Mouse (Mus musculus) forebrain, embryonic 10.5 days (tissue): Measurements from ENCODE around the gene B3gnt8. TPM values are rescaled to one million over a fixed set of nuclear protein-coding genes. Genes with fewer than 3 reads are reported as not detected.
A peak's percentile ranks its signal among the peaks of the same experiment; 100 is the strongest.

Source experiments
- DNase-seq: peaks from one replicate; pipeline ENCODE4 v3.0.0-alpha.2; 2017; ENCODE audit warnings: low spot score; ENCODE audit errors: extremely low spot score
- H3K27ac ChIP-seq: fragments of 300-500 bp; sonication (generic); 2 replicates; pipeline ENCODE4 v1.5.1; 2016; ENCODE audit warnings: mild to moderate bottlenecking
- H3K27me3 ChIP-seq: fragments of 300-500 bp; sonication (generic); 2 replicates; pipeline ENCODE4 v1.6.1; 2016; ENCODE audit warnings: mild to moderate bottlenecking; ENCODE audit not compliant: poor library complexity, severe bottlenecking
- H3K36me3 ChIP-seq: fragments of 300-500 bp; sonication (generic); replicated peaks from 2 replicates; pipeline ENCODE4 v1.6.1; 2016; ENCODE audit warnings: mild to moderate bottlenecking, moderate library complexity
- H3K4me1 ChIP-seq: fragments of 300-500 bp; sonication (generic); 2 replicates; pipeline ENCODE4 v1.6.1; 2016
- H3K4me3 ChIP-seq: fragments of 300-500 bp; sonication (generic); 2 replicates; pipeline ENCODE4 v1.5.1; 2016; ENCODE audit warnings: mild to moderate bottlenecking, moderate library complexity
- H3K9me3 ChIP-seq: fragments of 300-500 bp; sonication (generic); 2 replicates; pipeline ENCODE4 v1.6.1; 2016; ENCODE audit warnings: mild to moderate bottlenecking, moderate library complexity
- WGBS: fragments of 180-500 bp; shearing (Covaris S2); methylation state at CpG from one replicate; pipeline ENCODE4 v1.1.7; 2016; 5-methylcytosine and 5-hydroxymethylcytosine counted together
- polyA plus RNA-seq: library from polyadenylated mRNA; unstranded; fragments of >200 nt; fragmentation: Nextera tagmentation; extraction: Ambion mirVana; gene quantifications from 2 replicates; pipeline ENCODE4 v1.2.1, GENCODE M21; 2016

The B3gnt8 gene
- polyA plus RNA-seq, 1 experiment from 2014 or later = 1.1 TPM

DNA sequence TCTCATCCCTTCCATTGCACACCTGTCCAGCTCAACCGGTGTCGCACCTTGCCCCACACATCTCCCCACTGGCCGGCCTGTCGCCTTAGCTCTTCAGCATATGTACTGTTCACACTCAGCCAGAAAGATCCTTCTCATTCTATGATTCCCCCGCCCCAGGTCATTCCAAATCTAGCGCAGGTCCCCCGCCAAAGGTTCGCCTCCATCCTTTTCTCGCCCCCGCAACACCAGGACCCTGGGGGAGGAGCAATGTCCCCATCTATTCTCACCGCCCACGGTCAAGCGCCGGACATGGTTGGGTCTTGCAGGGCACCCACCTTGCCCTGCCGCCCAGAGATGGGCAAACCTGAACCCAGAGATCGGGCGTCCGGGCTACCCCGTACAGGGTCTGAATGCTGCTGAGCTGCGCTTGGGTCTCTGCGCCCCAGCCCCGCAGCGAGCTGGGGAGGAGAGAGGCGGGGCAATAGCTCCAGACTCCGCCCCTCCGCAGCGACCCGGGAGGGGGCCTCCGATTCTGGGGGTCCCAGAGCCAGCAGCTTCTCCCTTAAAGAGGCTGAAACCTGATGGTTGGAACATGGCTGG is 48.4 kb downstream of the B3gnt8 start, which contains the start of gene Tmem91:
Gene Tmem91 (minus strand): TSS at position 448 of the 582 bp plus-strand sequence.
- H3K27ac ChIP-seq = no peak within 1 kb of the TSS
- peaks cover 3% of the 10 kb centered on the region for H3K36me3 ChIP-seq
- DNase-seq = no peak
- H3K9me3 ChIP-seq = no peaks in the 10 kb centered on the region
- WGBS = 3% methylated on average over 29 of the region's 29 CpGs
- peak within 1 kb of the TSS; percentile 48 for H3K4me3 ChIP-seq
- peaks cover 59% of the 10 kb centered on the region for H3K27me3 ChIP-seq
- H3K4me1 ChIP-seq = peaks cover 7% of the 10 kb centered on the region

DNA sequence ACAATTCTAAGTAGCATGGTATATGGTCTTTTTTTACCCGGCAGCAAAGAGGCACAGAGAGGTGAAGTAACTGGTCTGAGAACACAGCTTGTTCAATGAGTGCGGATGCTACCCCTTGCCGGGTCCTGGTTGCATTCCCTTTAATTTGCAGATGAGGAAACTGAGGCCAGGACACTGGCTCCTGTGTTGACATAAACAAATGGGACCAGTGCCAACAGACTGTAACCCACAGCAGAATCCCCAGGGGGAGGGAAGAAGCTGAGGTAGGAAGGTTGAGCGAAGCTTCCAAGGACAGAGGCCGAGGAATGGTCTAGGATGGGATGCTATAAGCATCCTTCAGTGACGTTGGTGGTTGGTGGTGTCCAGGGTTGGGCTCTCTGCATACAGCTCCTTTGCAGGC is 49.0 kb downstream of the B3gnt8 start:
- no peak overlapping the region for H3K27ac ChIP-seq
- peaks cover 59% of the 10 kb centered on the region for H3K27me3 ChIP-seq
- peaks cover 3% of the 10 kb centered on the region for H3K36me3 ChIP-seq
- no peak overlapping the region for H3K4me3 ChIP-seq
- no peaks in the 10 kb centered on the region for H3K9me3 ChIP-seq
- peaks cover 12% of the 10 kb centered on the region for H3K4me1 ChIP-seq
- no peak for DNase-seq
- 49% methylated on average over 6 of the region's 6 CpGs for WGBS

DNA sequence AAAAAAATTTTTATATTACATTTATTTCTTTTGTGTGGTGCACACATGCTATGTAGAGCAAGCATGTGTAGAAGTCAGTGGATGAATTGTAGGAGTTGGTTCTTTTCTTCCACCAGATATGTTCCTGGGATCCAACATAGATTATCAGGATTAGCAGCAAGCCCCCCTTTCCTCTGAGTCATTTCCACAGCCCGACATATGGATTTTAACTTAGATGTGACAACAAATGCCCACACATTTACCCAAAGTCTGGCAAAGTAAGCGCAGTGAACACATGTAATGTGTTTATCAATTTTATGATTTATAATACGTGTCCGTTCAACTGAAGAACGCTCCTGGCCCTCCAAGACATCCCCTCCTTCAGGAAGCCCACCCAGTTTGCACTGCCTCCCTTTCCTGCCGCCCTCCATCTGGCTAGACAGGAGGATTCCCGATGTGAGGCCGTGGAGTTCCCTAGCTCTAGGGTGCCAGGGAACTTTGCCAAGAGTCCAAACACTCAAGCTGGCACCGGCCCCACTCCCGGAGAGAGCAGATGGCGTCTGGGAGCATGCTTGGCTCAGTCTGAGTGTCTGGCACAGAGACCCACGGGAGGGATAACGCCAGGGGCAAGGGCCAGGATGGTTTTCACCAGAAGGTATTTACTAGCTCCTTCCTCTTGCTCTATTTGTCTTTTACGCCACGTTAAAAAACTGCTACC is 49.8 kb downstream of the B3gnt8 start:
- no peak overlapping the region for H3K4me3 ChIP-seq
- WGBS = 85% methylated on average over 15 of the region's 15 CpGs
- peaks cover 18% of the 10 kb centered on the region for H3K4me1 ChIP-seq
- H3K9me3 ChIP-seq = no peaks in the 10 kb centered on the region
- no peak for DNase-seq
- peaks cover 59% of the 10 kb centered on the region for H3K27me3 ChIP-seq
- no peaks in the 10 kb centered on the region for H3K36me3 ChIP-seq
- H3K27ac ChIP-seq = no peak overlapping the region

DNA sequence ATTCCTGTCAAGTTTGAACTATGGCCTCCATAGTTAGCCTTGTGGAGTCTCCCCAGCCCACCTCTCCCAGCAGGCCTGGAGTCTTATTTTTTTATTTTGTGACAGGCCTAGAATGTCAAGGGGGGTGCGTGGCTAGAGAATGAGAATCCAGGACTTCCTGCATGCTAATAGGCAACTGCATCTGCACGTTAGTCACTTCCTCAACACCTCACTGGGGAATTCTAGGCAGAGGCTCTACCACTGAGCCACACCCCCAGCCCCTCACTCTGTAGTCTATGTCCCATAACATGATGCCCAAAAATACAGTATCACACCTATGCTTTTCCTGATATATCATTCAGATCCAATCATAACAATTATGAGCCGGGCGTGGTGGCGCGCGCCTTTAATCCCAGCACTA is 50.6 kb downstream of the B3gnt8 start:
- H3K36me3 ChIP-seq = no peaks in the 10 kb centered on the region
- WGBS = 97% methylated on average over 7 of the region's 7 CpGs
- no peak for DNase-seq
- no peak overlapping the region for H3K4me3 ChIP-seq
- peaks cover 26% of the 10 kb centered on the region for H3K4me1 ChIP-seq
- peaks cover 59% of the 10 kb centered on the region for H3K27me3 ChIP-seq
- H3K9me3 ChIP-seq = no peaks in the 10 kb centered on the region
- no peak overlapping the region for H3K27ac ChIP-seq

DNA sequence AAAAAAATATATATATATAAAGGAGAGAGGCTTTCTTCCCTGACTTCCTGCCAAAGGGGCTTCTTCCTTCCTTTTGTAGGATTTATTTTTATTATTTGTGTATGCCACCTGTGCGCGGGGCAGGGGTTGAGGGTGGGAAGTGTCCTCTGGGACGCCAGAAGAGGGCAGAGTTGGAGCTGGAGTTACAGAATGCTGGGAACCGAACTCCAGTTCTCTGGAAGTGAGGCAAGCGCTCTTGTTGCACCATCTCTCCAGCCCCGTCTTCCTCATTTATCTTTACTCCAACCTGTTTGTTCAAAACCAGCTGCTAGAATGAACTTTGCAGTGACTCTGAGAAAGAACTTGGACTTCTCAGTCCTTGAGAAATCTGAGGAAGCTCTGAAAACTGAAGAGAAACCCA is 53.5 kb downstream of the B3gnt8 start:
- Histone ChIP-seq H3K9me3 (no peaks in the 10 kb centered on the region), H3K27ac (peak overlapping the region; percentile 96; the same call in 1 of the 2 replicates)

GRCm38 (mm10) chr7:25680514-25681258 is 54.2 kb downstream of the B3gnt8 start, which contains the start of gene B9d2:
B9d2 (plus strand) TSS chr7:25680780.
- Histone ChIP-seq H3K27me3 (peaks cover 43% of the 10 kb centered on the region), H3K36me3 (peaks cover 4% of the 10 kb centered on the region), H3K27ac (peak within 1 kb of the TSS; percentile 96), H3K4me1 (peaks cover 29% of the 10 kb centered on the region), H3K9me3 (no peaks in the 10 kb centered on the region), H3K4me3 (peak within 1 kb of the TSS; percentile 71)
- DNase-seq = peak; percentile 94
- WGBS = under 1% methylated on average over 46 of the region's 46 CpGs

More for the DNA sequence above, 53.5 kb downstream of the B3gnt8 start:
- peaks cover 30% of the 10 kb centered on the region for H3K4me1 ChIP-seq
- 9% methylated on average over 6 of the region's 6 CpGs for WGBS
- H3K36me3 ChIP-seq = peaks cover 4% of the 10 kb centered on the region
- peaks cover 43% of the 10 kb centered on the region for H3K27me3 ChIP-seq
- no peak for DNase-seq
- H3K4me3 ChIP-seq = peak overlapping the region; percentile 71

DNA sequence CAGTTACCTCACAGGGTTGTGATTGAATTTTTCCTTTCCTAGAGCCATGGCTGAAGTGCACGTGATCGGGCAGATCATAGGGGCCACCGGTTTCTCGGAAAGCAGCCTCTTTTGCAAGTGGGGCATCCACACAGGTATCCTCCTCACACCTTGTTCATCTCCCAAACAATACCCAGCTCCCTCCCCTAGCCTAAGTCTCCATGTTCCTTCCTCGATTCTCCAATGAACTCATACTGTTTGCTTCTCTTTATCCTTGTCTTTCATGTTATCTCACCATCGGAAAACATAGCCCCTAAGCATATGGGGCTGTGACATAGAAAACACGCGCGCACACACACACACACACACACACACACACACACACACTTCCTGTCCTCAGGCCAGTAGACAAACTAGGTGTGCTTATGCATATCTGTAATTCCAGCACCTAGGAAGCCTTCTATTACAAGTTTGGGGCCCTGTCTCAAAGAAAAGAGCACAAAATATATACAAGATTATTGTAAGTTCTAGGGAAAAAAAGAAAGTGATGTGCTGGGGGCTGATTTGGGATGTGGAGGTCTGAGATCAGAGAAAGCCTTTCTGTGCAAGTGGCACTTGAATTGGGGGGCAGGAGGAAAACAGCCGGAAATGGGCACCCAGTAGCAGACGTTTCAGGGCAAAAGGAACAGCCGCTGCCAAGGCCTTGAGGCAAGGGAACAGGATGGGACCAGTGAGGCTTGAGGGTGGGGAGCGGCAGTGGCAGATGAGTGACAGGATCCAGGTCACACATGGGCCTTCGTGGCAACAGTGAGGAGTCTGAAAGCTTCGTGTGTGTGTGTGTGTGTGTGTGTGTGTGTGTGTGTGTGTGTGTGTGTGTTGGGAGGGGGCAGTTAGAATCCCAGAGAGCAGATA is 55.1 kb downstream of the B3gnt8 start:
- H3K27ac ChIP-seq = 0 out of 2 replicates have a peak overlapping the region, but pooled peaks have one; percentile 96

DNA sequence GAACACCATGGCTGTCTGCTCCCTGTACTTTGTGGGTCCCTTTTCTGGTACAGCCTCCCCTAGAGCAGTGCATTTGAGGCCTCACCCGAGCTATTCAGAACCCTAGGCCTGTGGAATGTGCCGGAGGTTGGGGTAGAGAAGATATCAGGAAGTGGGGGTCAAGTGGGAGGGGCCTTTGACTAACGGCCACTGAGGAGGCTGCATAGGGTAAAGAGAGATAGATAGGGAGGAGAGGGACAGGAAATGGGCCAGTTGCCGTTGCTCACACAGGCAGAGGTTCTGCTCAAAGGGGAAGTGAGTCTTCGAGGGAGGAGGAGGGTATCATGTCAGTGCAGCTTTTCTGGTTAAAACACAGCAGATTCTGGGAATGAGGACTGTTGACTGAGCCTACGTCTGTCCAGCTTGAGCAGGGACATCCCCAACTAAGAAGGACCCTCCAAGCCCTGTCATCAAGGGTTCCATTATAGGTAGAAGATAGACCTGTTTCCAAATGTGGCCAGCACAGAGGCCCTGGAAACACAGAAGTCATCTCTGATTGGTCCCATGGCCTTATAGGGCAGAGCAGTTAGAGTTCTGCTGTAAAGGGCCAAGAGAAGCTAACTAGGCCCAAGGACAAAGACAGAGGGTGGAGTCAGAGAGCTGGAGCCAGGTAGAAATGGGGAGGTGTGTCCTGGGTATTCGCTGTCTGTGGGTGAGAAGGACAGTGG is 57.2 kb downstream of the B3gnt8 start:
- Histone ChIP-seq H3K27ac (no peak overlapping the region; the same call in 1 of the 2 replicates), H3K4me1 (peaks cover 59% of the 10 kb centered on the region), H3K36me3 (peaks cover 4% of the 10 kb centered on the region), H3K4me3 (no peak overlapping the region; the same call in 1 of the 2 replicates), H3K9me3 (no peaks in the 10 kb centered on the region), H3K27me3 (peaks cover 53% of the 10 kb centered on the region)
- DNase-seq = no peak
- 78% methylated on average over 7 of the region's 7 CpGs for WGBS

More for the DNA sequence above, 55.1 kb downstream of the B3gnt8 start:
- Histone ChIP-seq H3K9me3 (no peaks in the 10 kb centered on the region), H3K36me3 (peaks cover 4% of the 10 kb centered on the region), H3K4me3 (peak overlapping the region; percentile 71), H3K27me3 (peaks cover 43% of the 10 kb centered on the region), H3K4me1 (peaks cover 38% of the 10 kb centered on the region)
- no peak for DNase-seq
- 65% methylated on average over 15 of the region's 15 CpGs for WGBS

DNA sequence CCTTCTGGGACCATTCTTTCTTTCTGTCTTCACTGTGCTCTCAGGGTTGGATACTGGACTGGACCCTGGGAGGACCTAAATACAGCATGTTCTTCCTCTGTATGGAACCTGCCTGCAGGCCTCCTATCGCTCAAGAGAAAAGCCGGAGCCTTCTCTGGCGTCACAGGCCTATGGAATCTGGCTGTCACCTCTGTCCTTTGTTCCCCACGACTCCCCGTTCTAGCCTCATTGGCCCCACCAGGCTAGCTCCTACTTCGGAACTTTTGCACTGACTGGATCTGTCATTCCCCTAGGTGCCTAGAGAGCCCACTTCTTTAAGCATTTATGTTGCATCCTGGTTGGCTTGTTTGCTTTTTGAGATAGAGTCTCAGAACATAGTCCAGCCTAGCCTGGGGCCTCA is 58.2 kb downstream of the B3gnt8 start:
- no peaks in the 10 kb centered on the region for H3K9me3 ChIP-seq
- H3K27me3 ChIP-seq = peaks cover 53% of the 10 kb centered on the region
- peaks cover 69% of the 10 kb centered on the region for H3K4me1 ChIP-seq
- no peak overlapping the region for H3K4me3 ChIP-seq
- peaks cover 4% of the 10 kb centered on the region for H3K36me3 ChIP-seq
- no peak overlapping the region for H3K27ac ChIP-seq
- no peak for DNase-seq
- WGBS = 85% methylated on average over 6 of the region's 6 CpGs
